Mouse (Mus musculus): ENCODE measurements at regions not wholly inside any gene's neighbourhood (a gene's known extent, or its start where the extent isn't known, plus 50 kb on each side); places are given as distances from the start of the nearest gene placed in this dataset.
"Not testable (repeated sequence)": the region's sequence is repeated elsewhere in the genome, so short reads cannot be mapped to it uniquely, and the experiment has no call there.

- DNase-seq (ENCODE audit: extremely low spot score in 1 of 2, low spot score in 1 of 2) = no peak
Observed at GRCm38 (mm10) chr7:113010150-113010549, 56.4 kb downstream of the Rassf10 start.

DNA sequence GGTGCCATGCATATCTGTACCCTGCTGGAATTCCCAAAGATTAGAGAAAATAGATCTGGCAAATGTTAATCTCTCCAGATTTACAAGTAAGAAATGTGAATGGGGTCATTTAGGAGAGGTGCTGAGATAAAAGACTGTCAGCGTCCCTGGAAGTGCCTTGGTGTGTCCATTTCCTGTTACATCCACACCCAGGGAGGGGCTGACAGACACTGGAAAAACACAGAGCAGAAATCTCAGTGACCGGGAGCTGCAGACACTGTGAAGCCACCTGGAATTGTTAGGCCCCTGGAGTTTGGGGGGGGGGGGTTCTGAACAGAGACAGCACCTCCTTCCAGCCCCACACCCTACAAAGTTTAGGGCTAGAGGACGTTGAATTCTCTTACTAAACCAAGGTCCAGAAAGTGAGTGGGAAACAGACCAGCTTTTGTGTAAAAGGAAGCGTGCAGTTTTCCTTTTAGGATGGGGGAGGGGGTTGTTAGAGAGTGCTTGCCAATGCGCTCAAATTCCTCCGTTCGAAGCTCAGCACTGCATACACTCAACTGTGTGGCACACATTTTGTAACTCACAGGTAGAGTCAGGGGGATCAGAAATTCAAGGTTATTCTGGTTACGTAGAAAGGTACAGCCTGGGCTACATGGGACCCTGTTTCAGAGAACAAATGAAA lies 63.5 kb downstream of the Rassf10 start:
- DNase-seq (ENCODE audit: extremely low spot score in 1 of 2, low spot score in 1 of 2) = no peak

- DNase-seq (ENCODE audit: extremely low spot score in 1 of 2, low spot score in 1 of 2) = no peak
Observed at GRCm38 (mm10) chr7:113021412-113021811, 67.7 kb downstream of the Rassf10 start.

GRCm38 (mm10) chr7:113022516-113022915 lies 68.8 kb downstream of the Rassf10 start:
- DNase-seq (ENCODE audit: extremely low spot score in 1 of 2, low spot score in 1 of 2) = no peak

GRCm38 (mm10) chr7:113025758-113026157 lies 72.0 kb downstream of the Rassf10 start:
- no peak for DNase-seq (ENCODE audit: extremely low spot score in 1 of 2, low spot score in 1 of 2)

- no peak for DNase-seq (ENCODE audit: extremely low spot score in 1 of 2, low spot score in 1 of 2)
Observed at GRCm38 (mm10) chr7:113026290-113027075, 72.7 kb downstream of the Rassf10 start.

DNA sequence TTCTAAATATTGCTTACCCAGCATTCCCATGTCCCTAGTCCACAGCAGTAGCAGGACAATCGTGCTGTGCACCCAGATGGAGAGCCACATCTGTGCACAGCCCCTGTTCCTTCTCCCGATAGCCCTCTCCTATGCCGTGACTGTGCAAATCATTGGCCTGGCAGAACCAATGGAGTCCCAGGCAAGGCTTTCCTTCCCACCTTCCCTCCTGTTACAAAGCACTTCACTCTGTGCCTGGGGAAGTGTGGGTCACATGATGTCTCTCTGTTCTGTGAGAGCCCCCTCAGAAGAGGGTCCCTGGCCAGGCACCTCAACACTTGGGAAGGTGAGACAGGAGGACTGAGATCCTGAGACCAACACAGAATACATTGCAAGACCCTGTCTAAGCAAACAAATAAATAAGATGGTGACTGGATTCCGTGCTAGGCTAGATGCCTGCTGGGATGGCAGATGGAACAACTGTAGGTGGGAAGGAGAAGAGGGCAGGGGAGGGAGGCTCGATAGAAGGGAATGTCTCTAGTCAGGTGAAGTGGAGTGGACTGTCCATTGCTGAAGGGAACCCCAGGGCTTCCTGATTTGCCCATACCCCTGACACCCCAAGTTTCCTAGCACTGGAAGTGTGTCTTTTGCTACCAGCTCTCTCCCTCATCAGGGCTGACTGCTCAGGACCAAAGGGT lies 73.5 kb downstream of the Rassf10 start:
- DNase-seq (ENCODE audit: extremely low spot score in 1 of 2, low spot score in 1 of 2) = no peak

DNA sequence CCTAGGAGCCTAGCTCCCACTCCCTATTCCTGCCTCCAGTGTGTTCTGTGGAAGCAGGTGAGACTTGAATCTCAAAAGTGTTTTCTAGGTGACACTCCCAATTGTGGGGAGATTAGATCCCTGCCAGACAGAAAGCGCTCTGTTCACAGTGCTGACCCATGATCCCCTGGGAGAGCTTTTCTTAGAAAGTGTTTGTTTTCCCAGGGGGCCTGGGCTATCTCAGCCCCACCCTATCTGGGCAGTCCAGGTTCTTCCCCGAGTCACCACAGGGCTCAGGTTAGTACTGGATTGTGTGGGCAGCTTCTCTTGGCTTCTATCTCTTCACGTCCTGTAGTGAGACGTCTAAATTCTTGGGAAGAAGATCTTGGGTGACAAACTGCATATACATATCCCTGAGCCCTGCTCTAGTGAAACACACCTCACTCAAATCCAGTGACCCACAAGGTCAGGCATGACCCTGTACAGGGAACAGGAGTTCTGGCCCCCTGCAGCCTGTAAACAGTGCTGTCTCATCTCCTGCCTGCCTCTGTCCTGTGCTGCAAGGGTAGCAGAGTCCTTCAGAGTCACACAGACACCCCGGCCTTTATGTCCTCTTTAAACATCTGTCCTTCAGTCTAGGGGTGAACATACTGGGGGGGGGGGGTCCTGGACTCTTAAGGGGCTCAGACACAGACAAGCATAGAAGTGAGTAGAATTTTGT lies 76.4 kb downstream of the Rassf10 start:
- DNase-seq (ENCODE audit: extremely low spot score in 1 of 2, low spot score in 1 of 2) = no peak

- no peak for DNase-seq (ENCODE audit: extremely low spot score in 1 of 2, low spot score in 1 of 2)
Observed at GRCm38 (mm10) chr7:113035751-113036150, 82.0 kb downstream of the Rassf10 start.

DNA sequence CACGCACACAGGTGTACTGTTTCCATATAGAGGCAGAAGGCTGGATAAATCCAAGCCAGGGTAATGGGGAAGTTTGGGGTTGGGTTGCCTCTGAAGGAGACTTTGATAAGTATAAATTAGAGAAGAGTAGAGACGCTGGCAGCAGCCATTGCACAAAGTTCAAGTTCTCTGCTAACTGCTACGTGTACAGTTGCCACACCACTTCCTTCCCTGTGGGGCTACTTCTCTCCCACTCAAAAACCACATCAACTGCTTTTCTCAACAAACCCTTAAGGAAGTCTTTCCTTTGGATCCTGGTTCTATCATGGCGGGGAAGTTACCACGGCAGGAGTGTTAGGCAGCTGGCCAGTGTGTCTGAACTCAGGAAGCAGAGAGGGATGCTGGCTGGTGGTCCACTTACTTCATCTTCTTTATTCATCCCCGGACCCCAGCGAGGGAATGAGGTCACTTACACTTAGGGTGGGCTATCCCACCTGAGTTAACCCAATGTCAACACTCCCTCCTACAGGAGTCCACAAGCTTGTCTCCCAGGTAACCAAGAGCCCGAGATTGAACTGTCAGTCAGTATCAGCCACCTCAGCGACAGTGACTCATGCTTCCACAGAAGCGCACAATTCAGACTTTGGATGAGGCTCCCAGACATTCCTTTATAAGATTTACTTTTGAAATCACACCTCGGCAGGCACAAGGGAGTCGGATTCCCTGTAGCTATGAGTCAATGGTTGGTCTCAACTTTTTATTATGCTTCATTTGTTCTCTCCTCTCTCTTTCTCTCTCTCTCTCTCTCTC lies 84.3 kb downstream of the Rassf10 start:
- DNase-seq (ENCODE audit: extremely low spot score in 1 of 2, low spot score in 1 of 2) = peak in 1 of 2 experiments; percentile 28

GRCm38 (mm10) chr7:113038906-113039671 lies 85.3 kb downstream of the Rassf10 start:
- DNase-seq (ENCODE audit: extremely low spot score in 1 of 2, low spot score in 1 of 2) = no peak

DNA sequence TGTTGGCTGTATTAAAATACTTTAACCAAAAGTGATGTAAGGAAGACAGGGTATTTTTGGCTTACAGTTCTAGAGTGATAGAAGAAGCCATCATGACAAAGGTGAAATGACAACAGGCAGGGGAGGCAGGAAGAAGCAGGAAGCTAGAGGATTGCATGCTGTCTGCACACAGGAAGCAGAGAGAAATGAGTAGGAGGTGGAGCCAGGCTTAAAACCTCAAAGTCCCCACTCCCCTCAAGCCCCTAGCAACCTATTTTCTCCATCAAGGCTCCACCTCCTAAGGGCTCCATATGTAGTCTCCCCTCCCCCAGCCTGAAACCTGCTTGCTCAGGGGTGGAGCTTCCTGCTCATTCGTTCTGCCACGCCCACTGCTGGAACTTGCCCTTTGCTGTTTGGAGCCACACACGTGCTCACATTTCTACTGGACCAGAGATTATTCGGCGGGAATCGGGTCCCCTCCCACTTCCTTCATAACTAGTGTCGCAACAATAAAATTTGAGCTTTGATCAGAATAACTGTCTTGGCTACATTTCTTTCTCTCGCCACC lies 91.9 kb downstream of the Rassf10 start:
- not testable (repeated sequence) for DNase-seq (ENCODE audit: extremely low spot score in 1 of 2, low spot score in 1 of 2)

DNA sequence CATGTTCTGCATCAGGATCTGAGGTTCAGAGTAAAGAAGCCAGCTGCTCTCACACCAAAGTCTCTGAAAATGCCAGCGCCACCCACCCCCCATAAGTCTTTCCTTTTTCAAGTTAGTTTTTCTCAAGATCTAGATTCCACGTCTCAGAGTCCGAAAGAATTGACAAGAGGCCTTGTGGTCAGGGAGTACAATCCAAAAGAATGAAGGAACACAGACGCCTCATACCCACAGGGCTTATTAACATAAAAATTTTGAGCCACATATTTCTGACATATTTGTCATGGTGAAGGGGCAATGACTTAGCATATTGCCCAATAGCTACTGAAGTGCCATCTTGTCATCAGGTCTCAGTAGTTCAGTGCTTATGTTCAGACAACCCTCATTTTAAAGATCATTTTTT lies 92.6 kb downstream of the Rassf10 start:
- no peak for DNase-seq (ENCODE audit: extremely low spot score in 1 of 2, low spot score in 1 of 2)

- no peak for DNase-seq (ENCODE audit: extremely low spot score in 1 of 2, low spot score in 1 of 2)
Observed at GRCm38 (mm10) chr7:113047583-113047982, 93.8 kb downstream of the Rassf10 start.

DNA sequence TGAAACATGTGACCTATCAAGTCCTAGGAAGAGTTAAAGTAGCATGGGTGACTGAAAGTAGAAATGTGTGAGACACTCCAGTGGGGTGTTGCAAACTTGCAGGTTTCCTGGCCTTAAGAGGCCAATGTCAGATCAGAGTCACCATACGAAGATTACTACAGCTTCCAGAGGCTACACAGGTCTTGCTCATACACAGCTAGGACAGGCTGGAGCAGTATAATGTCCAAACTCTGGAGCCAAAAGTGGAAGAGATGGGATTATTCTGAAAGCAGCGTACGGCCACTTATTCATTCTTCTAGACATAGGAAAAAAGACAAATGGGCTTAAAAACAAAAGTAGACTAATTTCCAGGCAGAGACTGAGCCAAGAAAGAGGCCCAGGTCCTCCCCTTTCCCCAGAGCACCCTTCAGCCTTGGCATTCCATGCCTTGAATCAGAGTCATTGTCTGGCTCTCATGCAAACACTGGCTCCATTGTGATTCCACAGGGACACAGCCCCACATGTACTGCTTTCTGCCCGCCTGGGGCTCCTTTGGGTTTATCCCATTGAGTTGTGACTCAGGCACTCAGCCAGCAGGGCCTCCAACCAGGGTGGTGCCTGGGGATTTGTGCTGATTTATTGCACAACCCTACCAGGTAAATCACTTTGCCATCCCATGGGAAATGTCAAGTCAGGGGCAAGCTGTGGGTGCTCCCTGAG lies 94.5 kb downstream of the Rassf10 start:
- peak in 1 of 2 experiments; percentile 17 for DNase-seq (ENCODE audit: extremely low spot score in 1 of 2, low spot score in 1 of 2)

GRCm38 (mm10) chr7:113049440-113049839 lies 95.7 kb downstream of the Rassf10 start:
- no peak for DNase-seq (ENCODE audit: extremely low spot score in 1 of 2, low spot score in 1 of 2)

GRCm38 (mm10) chr7:113052952-113053351 lies 99.2 kb downstream of the Rassf10 start:
- no peak for DNase-seq (ENCODE audit: extremely low spot score in 1 of 2, low spot score in 1 of 2)

GRCm38 (mm10) chr7:113056421-113056820 lies 102.7 kb downstream of the Rassf10 start:
- no peak for DNase-seq (ENCODE audit: extremely low spot score in 1 of 2, low spot score in 1 of 2)
